Mouse (Mus musculus) subcutaneous adipose tissue, adult 2 months (tissue): ENCODE data around the gene Arl8b. TPM values are rescaled to one million over a fixed set of nuclear protein-coding genes. Genes with fewer than 3 reads are reported as not detected.

Experiments
- polyA plus RNA-seq: library from polyadenylated mRNA; depleted of rRNA; stranded (reverse); fragments of >200 nt; gene quantifications from 2 replicates; pipeline ENCODE4 v1.2.3, GENCODE M21; 2012; ENCODE audit warnings: low replicate concordance; rRNA removed

Arl8b gene
- polyA plus RNA-seq, result 24.8 and 26.9 TPM in 2 replicates

GRCm38 (mm10) chr6:108782526-108783183, at the start of gene Arl8b:
Gene Arl8b (plus strand): TSS chr6:108783099.

GRCm38 (mm10) chr6:108828234-108828868, 45.5 kb downstream of the Arl8b start, which contains the start of gene Edem1:
Gene Edem1 (plus strand): TSS chr6:108828641.

Other genes starting within 250 kb of the Arl8b start
- 11.8 and 28.0 TPM in 2 replicates for gene Bhlhe40, start 122.5 kb upstream of the Arl8b start, polyA plus RNA-seq
- 28.1 and 34.4 TPM in 2 replicates for gene Edem1, start 45.5 kb downstream of the Arl8b start, polyA plus RNA-seq